Mouse (Mus musculus) NIH3T3 (cell line): ENCODE data around the gene Hamp.
"Not testable (repeated sequence)": the region's sequence is repeated elsewhere in the genome, so short reads cannot be mapped to it uniquely, and the experiment has no call there.

Source experiments
- DNase-seq: peaks from one replicate; pipeline ENCODE4 v3.0.0-alpha.2; 2012; ENCODE audit warnings: low read depth

Hamp gene

DNA sequence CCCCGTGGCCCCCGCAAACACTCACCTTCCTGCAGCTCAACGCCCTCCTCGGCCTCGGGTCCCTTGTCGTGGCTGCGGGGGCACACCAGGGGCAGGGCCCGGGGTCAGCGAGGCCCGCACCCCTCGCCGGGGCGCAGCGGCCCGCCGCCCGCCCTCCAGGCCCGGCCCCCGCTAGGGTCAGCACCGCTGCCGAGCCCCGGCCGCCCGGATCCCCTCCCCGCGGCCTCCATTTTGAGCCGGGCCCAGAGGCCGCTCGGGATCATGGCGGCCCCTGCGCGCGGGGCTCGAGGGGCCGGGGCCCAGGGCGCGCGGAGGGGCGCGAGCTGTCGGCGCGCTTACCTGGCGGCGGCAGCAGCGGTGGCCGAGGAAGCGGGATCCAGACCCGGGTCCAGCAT lies 12.5 kb upstream of the Hamp start:
- no peak for DNase-seq

DNA sequence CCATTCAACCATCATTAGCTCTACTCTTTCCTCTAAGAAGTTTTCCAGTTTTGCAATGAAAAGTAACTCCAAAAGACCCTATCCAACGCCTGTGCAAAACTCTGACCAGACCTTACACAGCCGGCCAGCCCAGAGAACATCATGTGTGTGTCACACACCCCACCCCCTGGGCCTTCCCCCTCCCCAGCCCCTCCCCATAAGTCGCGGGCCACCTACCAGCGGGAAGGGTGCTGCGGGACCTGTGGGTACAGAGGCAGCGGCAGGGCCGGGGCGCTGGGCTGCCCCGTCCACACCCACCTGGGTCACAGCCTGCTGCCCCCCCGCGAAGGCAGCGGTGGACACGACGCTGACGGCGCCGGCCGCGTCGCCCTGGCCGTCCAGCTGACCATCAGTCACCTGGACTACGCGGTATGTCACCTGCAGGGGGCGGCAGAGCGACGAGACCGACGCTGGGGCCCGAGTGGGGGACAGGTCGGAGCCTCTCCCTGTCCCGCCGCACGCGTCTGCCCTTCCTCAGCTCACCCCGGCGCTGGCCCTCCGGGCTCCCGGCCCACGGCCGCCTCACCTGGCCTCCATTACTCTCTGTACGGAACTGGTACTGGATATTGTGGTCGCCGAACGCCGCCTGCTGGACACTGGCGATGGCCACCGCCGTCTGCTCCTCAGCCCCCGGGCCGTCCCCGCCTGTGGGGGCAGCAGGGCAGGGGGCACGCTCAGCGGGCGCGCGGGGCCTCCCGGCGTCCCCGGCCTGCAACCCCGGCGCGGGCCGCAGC lies 11.9 kb upstream of the Hamp start:
- DNase-seq = peak; percentile 92

- no peak for DNase-seq
Observed at GRCm38 (mm10) chr7:30954971-30955520, 11.2 kb upstream of the Hamp start.

- DNase-seq = no peak
Observed at GRCm38 (mm10) chr7:30954036-30954435, 10.2 kb upstream of the Hamp start.

GRCm38 (mm10) chr7:30953459-30953858 lies 9.6 kb upstream of the Hamp start:
- no peak for DNase-seq

DNA sequence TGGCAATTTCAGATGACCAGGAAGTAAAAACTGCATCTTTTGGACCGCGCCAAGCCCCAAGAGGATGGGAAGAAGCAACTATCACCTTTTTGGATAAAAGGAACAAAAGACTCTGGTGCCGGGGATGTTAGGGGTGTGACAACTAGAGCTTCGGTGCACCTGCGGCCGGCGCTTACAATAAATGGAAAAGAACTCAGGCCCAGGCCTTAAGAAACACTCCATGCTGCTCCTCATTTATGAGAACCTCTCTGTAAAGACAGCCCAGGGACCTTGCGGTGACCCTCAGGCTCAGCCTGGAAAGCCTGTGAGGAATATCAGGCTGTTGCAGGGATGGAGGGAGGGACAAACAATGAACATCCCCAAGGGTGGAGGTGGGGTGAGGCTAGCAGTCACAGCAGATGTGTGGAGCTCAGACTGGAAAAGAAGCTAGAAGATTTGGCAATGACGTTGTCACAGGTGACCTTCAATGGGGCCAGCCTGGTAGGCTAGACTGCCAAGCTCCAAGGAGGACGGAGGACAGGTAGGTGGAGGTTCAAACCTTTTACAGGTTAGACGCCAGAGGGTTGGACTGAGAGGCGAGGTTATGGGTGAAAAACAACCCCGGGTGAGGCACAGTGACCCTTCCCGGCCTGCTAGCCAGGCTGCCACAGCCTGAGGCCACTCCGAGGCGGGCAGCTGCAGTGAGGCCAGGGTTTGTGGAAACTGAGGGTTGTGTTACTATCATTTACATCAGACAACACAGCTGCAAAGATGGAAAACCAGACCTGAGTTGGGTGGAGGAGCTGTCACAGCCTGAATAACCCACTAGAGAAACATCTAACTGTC lies 8.8 kb upstream of the Hamp start:
- DNase-seq = no peak

GRCm38 (mm10) chr7:30949902-30950301 lies 6.1 kb upstream of the Hamp start:
- not testable (repeated sequence) for DNase-seq

- DNase-seq = no peak
Observed at GRCm38 (mm10) chr7:30945876-30946275, 2.0 kb upstream of the Hamp start.

- DNase-seq = not testable (repeated sequence)
Observed at GRCm38 (mm10) chr7:30945466-30945865, 1.6 kb upstream of the Hamp start.

- not testable (repeated sequence) for DNase-seq
Observed at GRCm38 (mm10) chr7:30944706-30945105, 874 bp upstream of the Hamp start.

DNA sequence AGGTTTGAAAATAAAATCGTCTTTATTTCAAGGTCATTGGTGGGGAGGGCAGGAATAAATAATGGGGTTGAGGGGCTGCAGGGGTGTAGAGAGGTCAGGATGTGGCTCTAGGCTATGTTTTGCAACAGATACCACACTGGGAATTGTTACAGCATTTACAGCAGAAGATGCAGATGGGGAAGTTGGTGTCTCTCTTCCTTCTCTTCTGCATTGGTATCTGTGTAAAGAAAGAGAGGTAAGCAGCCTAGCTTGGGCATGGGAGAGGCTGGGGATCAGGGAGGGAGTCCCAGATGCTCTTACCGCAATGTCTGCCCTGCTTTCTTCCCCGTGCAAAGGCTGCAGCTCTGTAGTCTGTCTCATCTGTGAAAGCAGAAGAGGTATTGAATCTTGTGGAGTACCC lies 1.5 kb downstream of the Hamp start:
- DNase-seq = not testable (repeated sequence)

DNA sequence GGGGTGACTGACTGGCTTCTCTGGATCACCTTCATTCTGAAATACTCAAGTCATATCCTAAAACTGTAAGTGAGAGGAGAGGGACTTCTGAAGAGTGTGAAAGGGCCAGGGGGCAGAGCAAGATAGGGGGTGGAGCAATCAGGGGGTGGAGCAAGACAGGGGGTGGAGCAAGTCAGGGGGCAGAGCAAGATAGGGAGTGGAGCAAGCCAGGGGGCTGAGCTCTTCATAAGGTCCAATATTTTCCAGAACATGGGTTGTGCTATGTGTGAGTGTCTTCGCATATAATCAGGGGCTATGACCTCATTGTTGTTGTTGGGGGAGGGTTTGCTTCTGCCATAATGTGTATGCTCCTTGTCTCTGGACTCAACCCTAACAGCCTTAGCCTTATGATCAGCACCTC lies 3.8 kb downstream of the Hamp start:
- DNase-seq = not testable (repeated sequence)

DNA sequence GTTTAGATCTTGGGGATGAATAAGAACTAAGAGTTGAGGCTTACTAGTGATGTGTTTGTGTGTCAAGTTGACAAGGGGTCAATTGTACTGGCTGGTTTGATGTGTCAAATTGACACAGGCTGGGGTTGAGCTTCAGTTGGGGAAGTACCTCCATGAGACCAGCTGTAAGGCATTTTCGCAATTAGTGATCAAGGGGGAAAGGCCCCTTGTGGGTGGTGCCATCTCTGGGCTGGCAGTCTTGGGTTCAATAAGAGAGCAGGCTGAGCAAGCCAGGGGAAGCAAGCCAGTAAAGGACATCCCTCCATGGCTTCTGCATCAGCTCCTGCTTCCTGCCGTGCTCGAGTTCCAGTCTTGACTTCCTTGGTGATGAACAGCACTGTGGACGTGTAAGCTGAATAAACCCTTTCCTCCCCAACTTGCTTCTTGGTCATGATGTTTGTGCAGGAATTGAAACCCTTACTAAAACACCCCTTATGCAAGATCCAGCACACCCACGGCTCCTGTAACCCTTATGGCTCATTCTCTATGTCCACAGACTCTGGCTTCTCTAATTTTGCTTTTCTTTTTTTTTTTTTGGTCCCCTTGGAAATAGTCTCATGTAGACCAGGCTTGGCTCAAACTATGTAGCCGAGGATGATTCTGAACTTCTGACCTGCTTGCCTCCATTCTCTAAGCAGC lies 8.3 kb downstream of the Hamp start:
- not testable (repeated sequence) for DNase-seq

GRCm38 (mm10) chr7:30924581-30924980 lies 19.3 kb downstream of the Hamp start, which contains the start of gene Hamp2:
Gene Hamp2 (minus strand): TSS chr7:30924681.
- not testable (repeated sequence) for DNase-seq

GRCm38 (mm10) chr7:30924071-30924470 lies 19.8 kb downstream of the Hamp start:
- DNase-seq = no peak

DNA sequence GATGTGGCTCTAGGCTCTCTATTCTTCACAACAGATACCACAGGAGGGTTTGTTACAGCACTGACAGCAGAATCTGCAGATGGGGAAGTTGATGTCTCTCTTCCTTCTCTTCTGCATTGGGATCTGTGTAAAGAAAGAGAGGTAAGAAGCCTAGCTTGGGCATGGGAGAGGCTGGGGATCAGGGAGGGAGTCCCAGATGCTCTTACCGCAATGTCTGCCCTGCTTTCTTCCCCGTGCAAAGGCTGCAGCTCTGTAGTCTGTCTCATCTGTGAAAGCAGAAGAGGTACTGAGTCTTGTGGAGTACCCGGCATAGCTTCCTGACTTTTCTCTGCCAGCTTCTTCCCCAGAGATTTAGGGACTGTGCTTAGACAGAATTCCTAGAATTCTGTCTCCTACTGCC lies 21.3 kb downstream of the Hamp start:
- not testable (repeated sequence) for DNase-seq

DNA sequence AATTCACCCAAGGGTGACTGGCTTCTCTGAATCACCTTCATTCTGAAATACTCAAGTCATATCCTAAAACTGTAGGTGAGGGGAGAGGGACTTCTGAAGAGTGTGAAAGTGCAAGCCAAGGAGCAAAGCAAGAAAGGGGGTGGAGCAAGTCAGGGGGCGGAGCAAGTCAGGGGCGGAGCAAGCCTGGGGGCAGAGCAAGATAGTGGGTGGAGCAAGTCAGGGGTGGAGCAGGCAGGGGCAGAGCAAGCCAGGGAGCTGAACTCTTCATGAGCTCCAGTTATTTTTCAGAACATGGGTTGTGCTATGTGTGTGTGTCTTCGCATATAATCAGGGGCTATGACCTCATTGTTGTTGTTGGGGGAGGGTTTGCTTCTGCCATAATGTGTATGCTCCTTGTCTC lies 23.6 kb downstream of the Hamp start:
- no peak for DNase-seq

- no peak for DNase-seq
Observed at GRCm38 (mm10) chr7:30917219-30917618, 26.6 kb downstream of the Hamp start.

DNA sequence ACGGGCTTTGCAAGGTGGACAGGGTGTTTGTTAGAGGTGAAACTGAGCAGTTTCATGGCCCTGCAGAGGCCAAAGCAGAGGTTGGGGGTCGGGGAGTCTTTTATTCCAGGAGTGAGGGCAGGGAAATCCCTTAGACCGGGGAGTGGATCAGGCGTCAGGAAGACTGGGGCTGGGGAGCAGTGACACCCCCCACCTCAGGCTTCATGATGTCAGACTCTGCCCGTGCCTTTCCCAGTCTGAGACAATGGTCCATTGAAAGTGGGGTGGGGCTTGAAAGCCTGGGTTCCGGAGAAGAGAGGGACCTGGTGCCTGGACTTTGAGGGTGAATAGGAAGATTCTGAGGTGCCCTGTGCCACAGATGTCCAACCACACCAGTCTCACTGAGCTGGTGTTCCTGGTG lies 27.1 kb downstream of the Hamp start:
- no peak for DNase-seq

DNA sequence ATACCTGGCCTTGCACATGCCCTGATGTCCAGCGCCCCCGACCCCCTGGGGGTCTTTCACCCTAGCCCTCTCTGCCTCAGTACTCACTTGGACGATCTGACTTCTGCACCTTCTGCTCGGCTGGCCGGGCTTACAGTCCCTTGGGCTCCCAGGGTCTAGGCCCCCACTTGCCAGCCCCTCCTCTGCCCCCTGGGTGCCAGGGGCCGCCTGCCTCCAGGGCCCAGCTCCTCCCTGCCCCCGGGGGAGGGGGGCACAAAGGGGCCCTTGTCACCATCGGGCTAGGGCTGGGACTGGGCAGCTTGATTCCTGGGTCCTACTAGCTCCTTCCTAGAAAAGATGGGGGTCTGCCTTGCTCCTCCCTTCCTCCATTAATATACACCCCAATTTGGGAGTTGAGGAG lies 29.1 kb downstream of the Hamp start, which contains the start of gene Mag:
Gene Mag (minus strand): TSS at position 142 of the 400 bp plus-strand sequence.
- no peak for DNase-seq

DNA sequence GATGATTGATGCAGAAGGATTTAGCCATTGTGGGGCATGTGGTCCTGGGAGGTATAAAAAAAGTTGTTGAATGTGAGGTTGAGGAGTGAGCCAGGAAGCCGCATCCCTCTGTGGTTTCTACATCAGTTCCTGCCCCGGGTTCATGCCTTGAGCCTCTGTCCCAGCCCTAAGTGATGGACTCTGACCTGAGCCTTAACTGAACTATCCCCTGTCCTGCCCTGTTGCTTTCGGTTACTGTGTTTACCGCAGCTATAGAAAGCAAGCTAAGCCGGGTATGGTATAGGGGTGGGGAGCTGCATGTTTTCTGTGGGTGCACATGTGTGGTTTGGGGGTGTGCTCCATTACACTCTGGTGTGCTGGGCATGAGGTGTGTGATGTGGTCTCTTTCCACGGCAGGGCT lies 34.1 kb downstream of the Hamp start:
- no peak for DNase-seq

GRCm38 (mm10) chr7:30908992-30909431 lies 34.8 kb downstream of the Hamp start:
- DNase-seq = no peak
